Mouse (Mus musculus) mouse trophoblast stem cell (cell line): ENCODE results near the gene Ttc8.

Experiments
- in situ Hi-C, 2 experiments: fragments of 300-500 bp; cut with MseI, MboI; formaldehyde crosslinking; loops; 2 replicates in 1 of 2; 3 replicates in 1 of 2; pipeline ENCODE4 v1.15.1; 2025

Ttc8 gene

DNA sequence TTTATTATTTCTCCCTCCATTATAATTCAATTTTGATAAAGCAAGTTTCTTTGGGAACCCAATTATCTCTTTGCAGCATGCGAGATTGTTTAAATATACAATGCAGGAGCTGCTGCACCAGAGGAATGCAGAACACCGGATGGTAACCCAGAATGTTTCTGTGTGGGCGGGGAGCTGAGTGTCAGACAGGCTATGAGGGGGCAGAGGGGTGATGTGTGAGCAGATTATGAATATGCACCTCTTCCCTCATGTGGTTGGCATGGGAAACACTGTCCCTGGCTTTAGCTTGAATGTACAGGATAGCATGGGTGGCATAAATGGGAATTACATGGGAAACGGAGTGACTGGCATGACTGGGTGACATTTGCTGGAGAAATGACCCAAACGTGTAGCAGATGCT, 108.3 kb downstream of the Ttc8 start:
- in situ Hi-C loops, result no loop called here

- in situ Hi-C loops, result no loop called here
These were observed 109.6 kb downstream of the Ttc8 start for GRCm38 (mm10) chr12:99030022-99030421.
